Mouse (Mus musculus): ENCODE results near the gene Tbc1d7. TPM values are rescaled to one million over a fixed set of nuclear protein-coding genes. Genes with fewer than 3 reads are reported as not detected.

The Tbc1d7 gene
- 51.1 and 54.2 TPM in 2 replicates for polyA plus RNA-seq (2014; fragmentation: Nextera tagmentation; extraction: Ambion mirVana)

GRCm38 (mm10) chr13:43171020-43171710 lies at the start of gene Tbc1d7:
Gene Tbc1d7 (minus strand): TSS chr13:43171501.
- no peaks in the 10 kb centered on the region for H3K27me3 ChIP-seq (ENCODE audit: control insufficient read depth, insufficient read depth, low read length)
- H3K4me3 ChIP-seq (ENCODE audit: low read depth, low read length): peak within 1 kb of the TSS; percentile 78
- peak within 1 kb of the TSS; percentile 85 for H3K27ac ChIP-seq (ENCODE audit: low read depth, low read length)
- no peaks in the 10 kb centered on the region for H3K9me3 ChIP-seq (replicated peaks; ENCODE audit: control insufficient read depth, low read length)
- WGBS (ENCODE audit: insufficient replicate concordance): 1% methylated on average over 48 of the region's 48 CpGs
- H3K36me3 ChIP-seq (ENCODE audit: control insufficient read depth, insufficient read depth, low read length): no peaks in the 10 kb centered on the region
- H3K4me1 ChIP-seq (ENCODE audit: control insufficient read depth, insufficient read depth, low read length): peaks cover 7% of the 10 kb centered on the region
- peak within 1 kb of the TSS; percentile 93 for H3K9ac ChIP-seq (ENCODE audit: low read depth, low read length)
- H3K4me2 ChIP-seq: peak within 1 kb of the TSS; percentile 83
- ATAC-seq (replicated peaks; ENCODE audit: insufficient number of reproducible peaks, low FRiP score, low TSS enrichment): peak; percentile 91

DNA sequence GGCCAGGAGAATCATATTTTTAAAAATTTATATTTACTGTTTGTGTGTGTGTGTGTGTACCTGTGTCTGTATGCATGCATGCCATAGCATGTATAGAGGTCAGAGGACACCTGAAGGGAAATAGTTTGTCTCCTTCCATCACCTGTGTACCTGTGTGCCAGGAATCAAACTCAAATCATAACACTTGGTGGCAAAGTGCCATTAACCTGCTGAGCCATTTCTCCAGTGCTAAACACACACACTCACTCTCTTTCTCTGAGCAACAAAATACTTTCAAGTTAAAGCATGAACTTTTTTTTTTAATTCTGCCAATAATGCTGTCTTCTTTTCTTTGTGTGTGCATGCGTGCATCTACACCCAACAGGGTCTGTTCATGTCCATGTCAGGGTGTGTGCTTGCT lies 49.3 kb upstream of the Tbc1d7 start:
- no peaks in the 10 kb centered on the region for H3K9me3 ChIP-seq (replicated peaks; ENCODE audit: control insufficient read depth, low read length)
- H3K4me3 ChIP-seq (ENCODE audit: low read depth, low read length): no peak overlapping the region
- H3K4me1 ChIP-seq (ENCODE audit: control insufficient read depth, insufficient read depth, low read length): peaks cover 17% of the 10 kb centered on the region
- no peaks in the 10 kb centered on the region for H3K36me3 ChIP-seq (ENCODE audit: control insufficient read depth, insufficient read depth, low read length)
- no peak overlapping the region for H3K27ac ChIP-seq (ENCODE audit: low read depth, low read length)
- no peak overlapping the region for H3K4me2 ChIP-seq
- H3K9ac ChIP-seq (ENCODE audit: low read depth, low read length): no peak overlapping the region
- ATAC-seq (replicated peaks; ENCODE audit: insufficient number of reproducible peaks, low FRiP score, low TSS enrichment): no peak
- no peaks in the 10 kb centered on the region for H3K27me3 ChIP-seq (ENCODE audit: control insufficient read depth, insufficient read depth, low read length)
- WGBS (ENCODE audit: insufficient replicate concordance): 73% methylated on average over 1 of the region's 1 CpGs

- H3K9me3 ChIP-seq (replicated peaks; ENCODE audit: control insufficient read depth, low read length): no peaks in the 10 kb centered on the region
- no peak overlapping the region for H3K27ac ChIP-seq (ENCODE audit: low read depth, low read length)
- H3K36me3 ChIP-seq (ENCODE audit: control insufficient read depth, insufficient read depth, low read length): no peaks in the 10 kb centered on the region
- 59% methylated on average over 4 of the region's 4 CpGs for WGBS (ENCODE audit: insufficient replicate concordance)
- no peak overlapping the region for H3K4me3 ChIP-seq (ENCODE audit: low read depth, low read length)
- H3K9ac ChIP-seq (ENCODE audit: low read depth, low read length): no peak overlapping the region
- peaks cover 25% of the 10 kb centered on the region for H3K4me1 ChIP-seq (ENCODE audit: control insufficient read depth, insufficient read depth, low read length)
- H3K4me2 ChIP-seq: no peak overlapping the region
- no peaks in the 10 kb centered on the region for H3K27me3 ChIP-seq (ENCODE audit: control insufficient read depth, insufficient read depth, low read length)
- ATAC-seq (replicated peaks; ENCODE audit: insufficient number of reproducible peaks, low FRiP score, low TSS enrichment): no peak
Observed at GRCm38 (mm10) chr13:43218764-43219163, 47.5 kb upstream of the Tbc1d7 start.

DNA sequence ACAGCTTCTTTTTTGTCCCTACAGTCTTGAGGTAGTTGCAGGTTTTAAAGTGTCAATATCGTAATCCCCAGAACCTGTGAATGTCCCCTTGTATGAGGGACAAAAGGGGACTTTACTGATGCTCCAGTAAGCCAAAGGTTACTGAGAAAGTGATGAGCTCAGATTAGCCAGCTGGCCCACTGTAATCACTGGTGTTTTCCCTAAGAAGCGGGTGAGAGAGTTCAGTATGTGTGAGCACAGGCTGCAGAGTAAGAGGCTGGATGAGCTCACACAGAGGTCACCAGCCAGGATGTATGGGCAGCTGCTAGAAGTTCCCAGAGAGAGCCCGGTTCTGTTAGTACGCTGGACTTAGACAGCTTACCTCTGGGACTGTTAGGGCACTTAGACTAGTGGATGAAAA lies 47.0 kb upstream of the Tbc1d7 start:
- Histone ChIP-seq H3K36me3 (ENCODE audit: control insufficient read depth, insufficient read depth, low read length) (no peaks in the 10 kb centered on the region), H3K4me1 (ENCODE audit: control insufficient read depth, insufficient read depth, low read length) (peaks cover 23% of the 10 kb centered on the region), H3K4me3 (ENCODE audit: low read depth, low read length) (no peak overlapping the region), H3K27ac (ENCODE audit: low read depth, low read length) (no peak overlapping the region), H3K9me3 (replicated peaks; ENCODE audit: control insufficient read depth, low read length) (no peaks in the 10 kb centered on the region), H3K27me3 (ENCODE audit: control insufficient read depth, insufficient read depth, low read length) (no peaks in the 10 kb centered on the region), H3K4me2 (no peak overlapping the region), H3K9ac (ENCODE audit: low read depth, low read length) (no peak overlapping the region)
- 62% methylated on average over 4 of the region's 4 CpGs for WGBS (ENCODE audit: insufficient replicate concordance)
- ATAC-seq (replicated peaks; ENCODE audit: insufficient number of reproducible peaks, low FRiP score, low TSS enrichment): no peak

DNA sequence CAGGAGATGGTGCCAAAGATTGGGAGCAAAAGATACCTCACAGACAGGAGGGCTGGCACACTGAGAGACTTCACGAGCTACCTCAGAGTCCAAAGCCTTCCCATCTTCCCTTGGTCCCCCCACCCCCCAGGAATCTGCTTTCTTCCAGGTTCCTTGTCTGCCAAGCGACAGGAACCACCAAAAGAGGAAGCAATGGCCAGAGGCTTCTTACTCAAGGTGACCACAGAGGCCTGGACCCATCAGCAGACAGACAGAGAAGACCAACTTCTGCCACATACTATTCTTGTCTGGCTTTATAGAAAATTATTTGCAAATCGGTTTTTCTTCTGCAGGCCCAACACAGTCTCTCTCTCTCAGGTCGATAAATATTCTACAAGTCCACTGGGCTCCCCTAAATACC lies 46.4 kb upstream of the Tbc1d7 start:
- H3K4me3 ChIP-seq (ENCODE audit: low read depth, low read length): no peak overlapping the region
- no peak overlapping the region for H3K27ac ChIP-seq (ENCODE audit: low read depth, low read length)
- WGBS (ENCODE audit: insufficient replicate concordance): 61% methylated on average over 4 of the region's 4 CpGs
- peaks cover 23% of the 10 kb centered on the region for H3K4me1 ChIP-seq (ENCODE audit: control insufficient read depth, insufficient read depth, low read length)
- H3K9ac ChIP-seq (ENCODE audit: low read depth, low read length): no peak overlapping the region
- no peak for ATAC-seq (replicated peaks; ENCODE audit: insufficient number of reproducible peaks, low FRiP score, low TSS enrichment)
- H3K36me3 ChIP-seq (ENCODE audit: control insufficient read depth, insufficient read depth, low read length): no peaks in the 10 kb centered on the region
- H3K4me2 ChIP-seq: no peak overlapping the region
- no peaks in the 10 kb centered on the region for H3K27me3 ChIP-seq (ENCODE audit: control insufficient read depth, insufficient read depth, low read length)
- H3K9me3 ChIP-seq (replicated peaks; ENCODE audit: control insufficient read depth, low read length): no peaks in the 10 kb centered on the region

DNA sequence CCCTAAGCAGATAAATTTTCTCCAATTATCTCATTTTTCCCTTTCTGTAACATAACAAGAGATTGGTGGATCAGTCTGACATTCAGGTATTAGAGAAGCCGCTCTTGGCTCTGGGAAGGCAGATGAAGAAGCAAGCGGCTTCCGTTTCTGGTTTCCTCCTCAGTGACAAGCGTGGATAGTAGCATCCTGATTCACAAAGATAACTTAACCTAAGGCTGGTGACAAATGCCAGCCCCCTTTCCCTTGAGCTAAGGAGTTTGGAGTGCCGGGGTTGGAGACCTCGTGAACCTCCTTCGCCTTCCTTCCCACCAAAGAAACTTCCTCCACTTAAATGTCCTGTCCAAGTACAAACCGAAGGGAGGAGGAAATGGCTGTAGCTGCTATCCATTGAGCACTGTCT lies 45.8 kb upstream of the Tbc1d7 start:
- ATAC-seq (replicated peaks; ENCODE audit: insufficient number of reproducible peaks, low FRiP score, low TSS enrichment): no peak
- H3K36me3 ChIP-seq (ENCODE audit: control insufficient read depth, insufficient read depth, low read length): no peaks in the 10 kb centered on the region
- no peaks in the 10 kb centered on the region for H3K27me3 ChIP-seq (ENCODE audit: control insufficient read depth, insufficient read depth, low read length)
- no peak overlapping the region for H3K27ac ChIP-seq (ENCODE audit: low read depth, low read length)
- 51% methylated on average over 8 of the region's 8 CpGs for WGBS (ENCODE audit: insufficient replicate concordance)
- H3K4me1 ChIP-seq (ENCODE audit: control insufficient read depth, insufficient read depth, low read length): peaks cover 27% of the 10 kb centered on the region
- no peak overlapping the region for H3K4me2 ChIP-seq
- no peak overlapping the region for H3K4me3 ChIP-seq (ENCODE audit: low read depth, low read length)
- H3K9ac ChIP-seq (ENCODE audit: low read depth, low read length): no peak overlapping the region
- no peaks in the 10 kb centered on the region for H3K9me3 ChIP-seq (replicated peaks; ENCODE audit: control insufficient read depth, low read length)

- no peak for ATAC-seq (replicated peaks; ENCODE audit: insufficient number of reproducible peaks, low FRiP score, low TSS enrichment)
- no peak overlapping the region for H3K9ac ChIP-seq (ENCODE audit: low read depth, low read length)
- H3K9me3 ChIP-seq (replicated peaks; ENCODE audit: control insufficient read depth, low read length): no peaks in the 10 kb centered on the region
- H3K4me3 ChIP-seq (ENCODE audit: low read depth, low read length): no peak overlapping the region
- H3K27ac ChIP-seq (ENCODE audit: low read depth, low read length): no peak overlapping the region
- 70% methylated on average over 9 of the region's 9 CpGs for WGBS (ENCODE audit: insufficient replicate concordance)
- no peaks in the 10 kb centered on the region for H3K36me3 ChIP-seq (ENCODE audit: control insufficient read depth, insufficient read depth, low read length)
- H3K27me3 ChIP-seq (ENCODE audit: control insufficient read depth, insufficient read depth, low read length): no peaks in the 10 kb centered on the region
- H3K4me2 ChIP-seq: no peak overlapping the region
- H3K4me1 ChIP-seq (ENCODE audit: control insufficient read depth, insufficient read depth, low read length): peaks cover 31% of the 10 kb centered on the region
Observed at GRCm38 (mm10) chr13:43215994-43216706, 44.8 kb upstream of the Tbc1d7 start.

DNA sequence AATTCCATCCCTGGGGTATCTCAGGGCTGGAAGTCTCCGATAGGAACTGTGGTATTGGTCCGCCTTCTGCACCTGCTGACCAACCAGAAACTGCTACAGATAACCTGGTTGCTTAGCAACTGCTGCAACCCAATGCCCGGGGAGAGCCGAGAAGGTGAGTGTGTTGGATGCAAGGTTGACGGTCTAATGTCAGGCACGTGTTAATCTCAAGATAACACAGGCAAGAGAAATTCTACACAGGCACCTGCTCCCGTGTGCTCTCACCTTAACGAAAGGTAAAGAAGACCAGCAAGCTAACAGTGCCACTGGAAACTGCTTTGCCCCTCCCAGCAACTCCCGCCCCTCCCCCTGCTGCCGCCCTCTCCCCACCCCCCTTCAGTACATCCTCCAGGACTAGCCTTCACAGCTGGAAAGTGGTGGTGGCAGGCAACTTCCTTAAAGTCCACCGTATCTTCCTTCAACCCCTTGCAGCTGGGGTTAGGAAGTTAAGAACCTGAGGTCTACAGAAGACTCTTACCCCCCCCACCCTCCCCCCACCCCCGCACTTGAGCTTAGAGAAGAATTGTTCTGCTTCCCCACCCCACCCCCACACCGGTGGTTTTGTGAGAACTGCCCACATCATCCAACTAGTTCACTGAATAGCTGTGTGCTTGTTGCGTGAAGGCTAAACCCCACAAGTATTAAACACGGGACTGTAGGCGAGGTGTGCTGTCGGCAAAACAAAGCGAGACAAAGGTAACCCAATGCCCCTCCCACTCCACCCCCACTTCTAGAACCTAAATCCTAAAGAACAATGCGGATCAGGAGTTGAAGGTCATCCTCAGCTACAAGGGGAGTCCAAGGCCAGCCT lies 44.1 kb upstream of the Tbc1d7 start:
- WGBS (ENCODE audit: insufficient replicate concordance): 20% methylated on average over 19 of the region's 19 CpGs
- H3K4me3 ChIP-seq (ENCODE audit: low read depth, low read length): no peak overlapping the region
- H3K9me3 ChIP-seq (replicated peaks; ENCODE audit: control insufficient read depth, low read length): no peaks in the 10 kb centered on the region
- H3K9ac ChIP-seq (ENCODE audit: low read depth, low read length): no peak overlapping the region
- no peaks in the 10 kb centered on the region for H3K36me3 ChIP-seq (ENCODE audit: control insufficient read depth, insufficient read depth, low read length)
- H3K27ac ChIP-seq (ENCODE audit: low read depth, low read length): no peak overlapping the region
- peak overlapping the region; percentile 48 for H3K4me2 ChIP-seq
- 0 out of 2 replicates have a peak, but pooled peaks have one; percentile 37 for ATAC-seq (replicated peaks; ENCODE audit: insufficient number of reproducible peaks, low FRiP score, low TSS enrichment)
- no peaks in the 10 kb centered on the region for H3K27me3 ChIP-seq (ENCODE audit: control insufficient read depth, insufficient read depth, low read length)
- peaks cover 31% of the 10 kb centered on the region for H3K4me1 ChIP-seq (ENCODE audit: control insufficient read depth, insufficient read depth, low read length)

Data from heart, embryonic 11.5 days (tissue).